Mouse (Mus musculus): ENCODE measurements around the gene Hbb-bh1.
"Not testable (repeated sequence)": the region's sequence is repeated elsewhere in the genome, so short reads cannot be mapped to it uniquely, and the experiment has no call there.

Gene Hbb-bh1

GRCm38 (mm10) chr7:103811223-103811845 lies 31.6 kb downstream of the Hbb-bh1 start:
- no peak for DNase-seq

- DNase-seq = no peak
Observed at GRCm38 (mm10) chr7:103810746-103811145, 32.2 kb downstream of the Hbb-bh1 start.

GRCm38 (mm10) chr7:103810296-103810695 lies 32.7 kb downstream of the Hbb-bh1 start:
- DNase-seq = no peak

GRCm38 (mm10) chr7:103809801-103810155 lies 33.2 kb downstream of the Hbb-bh1 start:
- DNase-seq = no peak

GRCm38 (mm10) chr7:103808971-103809800 lies 33.8 kb downstream of the Hbb-bh1 start:
- no peak for DNase-seq

- not testable (repeated sequence) for DNase-seq
Observed at GRCm38 (mm10) chr7:103808120-103808519, 34.8 kb downstream of the Hbb-bh1 start.

GRCm38 (mm10) chr7:103806856-103807255 lies 36.1 kb downstream of the Hbb-bh1 start:
- no peak for DNase-seq

- no peak for DNase-seq
Observed at GRCm38 (mm10) chr7:103792669-103793388, 50.1 kb downstream of the Hbb-bh1 start.

- no peak for DNase-seq
Observed at GRCm38 (mm10) chr7:103791721-103792120, 51.2 kb downstream of the Hbb-bh1 start, which contains the start of gene Olfr67. TSS of gene Olfr67 (minus strand) at chr7:103791821.
